In the genomic region with DNA sequence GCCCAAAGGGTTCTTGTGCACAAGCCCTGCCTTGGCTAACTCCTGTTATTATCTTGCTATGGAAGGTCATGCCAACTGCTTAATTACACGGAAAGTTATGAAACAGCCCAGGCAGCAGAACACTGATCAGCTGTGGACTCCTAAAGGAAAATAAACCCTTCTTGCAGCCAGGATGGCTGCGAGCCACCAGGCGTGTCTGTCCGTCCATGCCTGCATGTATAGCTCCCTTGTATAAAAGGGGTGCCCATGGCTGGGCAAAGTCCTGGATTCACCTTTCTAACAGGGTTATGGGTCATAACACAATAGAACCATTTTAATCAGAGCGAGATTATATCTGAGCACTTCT, we compare ENCODE assay signal across 10 mouse cellular contexts.
DNase-seq lines count a peak whose midpoint lies in the region; ATAC-seq and TF ChIP-seq lines count a peak whose summit lies in the region.
"Had no signal": no experiment of that assay in that cellular context is flagged by ENCODE, and none has a peak within 500 bp of the region (broad histone marks: within the 10 kb centered on the region; RNA-seq: fewer than 3 reads in every experiment).

No protein-coding gene starts in this region.

- no peaks in the 10 kb centered on the region for H3K9me3 ChIP-seq in hindbrain, embryonic 15.5 days
- H3K9me3 ChIP-seq in hindbrain, embryonic 10.5 days, result no peaks in the 10 kb centered on the region

- DNase-seq in hindbrain, embryonic 10.5 days (ENCODE audit: low spot score), result no peak
- DNase-seq in thymus, adult 2 months, result no peak
- DNase-seq in thymus, postnatal 0 days (ENCODE audit: low spot score), result no peak
- peak; percentile 72 for DNase-seq in kidney, adult 2 months
- DNase-seq in layer of hippocampus, postnatal 25 days (ENCODE audit: extremely low spot score in 1 of 2, low spot score in 1 of 2), result no peak
- no peak for DNase-seq in left cerebral cortex, adult 11 months (ENCODE audit: low spot score)
- no peak for DNase-seq in thymus, postnatal 36 days
- DNase-seq: right cerebral cortex, postnatal 14 days had no signal

- H3K36me3 ChIP-seq in hindbrain, embryonic 15.5 days, result no peaks in the 10 kb centered on the region
- H3K36me3 ChIP-seq in hindbrain, embryonic 10.5 days, result no peaks in the 10 kb centered on the region
- no peaks in the 10 kb centered on the region for H3K36me3 ChIP-seq in thymus, adult 2 months (ENCODE audit: control insufficient read depth, insufficient read depth, low read length)
- no peaks in the 10 kb centered on the region for H3K36me3 ChIP-seq in kidney, adult 2 months (ENCODE audit: control insufficient read depth, insufficient read depth, low read length)

- H3K27ac ChIP-seq in hindbrain, embryonic 15.5 days (replicated peaks), result peak overlapping the region; percentile 52
- H3K27ac ChIP-seq in hindbrain, embryonic 10.5 days, result no peak overlapping the region
- peak overlapping the region; percentile 95 for H3K27ac ChIP-seq in thymus, adult 2 months (ENCODE audit: control insufficient read depth, insufficient read depth, low read length)
- H3K27ac ChIP-seq in kidney, adult 2 months (ENCODE audit: insufficient read depth, low read depth, low read length), result peak overlapping the region; percentile 92

- WGBS in hindbrain, embryonic 15.5 days, result 67% methylated on average over 5 of the region's 5 CpGs
- 87% methylated on average over 5 of the region's 5 CpGs for WGBS in hindbrain, embryonic 10.5 days
- 92% methylated on average over 5 of the region's 5 CpGs for WGBS in thymus, adult 2 months
- 42% methylated on average over 5 of the region's 5 CpGs for WGBS in kidney, adult 2 months

- H3K9ac ChIP-seq in hindbrain, embryonic 15.5 days, result no peak overlapping the region

- no peak for TF ChIP-seq POLR2A in thymus, adult 2 months (IDR thresholded peaks at IDR 0.05; ENCODE audit: control insufficient read depth, extremely low read depth, insufficient read depth, low read length, poor library complexity)
- no peak for TF ChIP-seq POLR2A in kidney, adult 2 months (IDR thresholded peaks at IDR 0.05; ENCODE audit: low read depth, low read length)

- peaks cover 33% of the 10 kb centered on the region for H3K4me1 ChIP-seq in hindbrain, embryonic 15.5 days (replicated peaks)
- peaks cover 22% of the 10 kb centered on the region for H3K4me1 ChIP-seq in hindbrain, embryonic 10.5 days (replicated peaks)
- H3K4me1 ChIP-seq in thymus, adult 2 months (replicated peaks; ENCODE audit: control insufficient read depth, insufficient read depth, low read length), result peaks cover 42% of the 10 kb centered on the region
- peaks cover 13% of the 10 kb centered on the region; the same call in 1 of the 2 replicates for H3K4me1 ChIP-seq in kidney, adult 2 months (ENCODE audit: control insufficient read depth, insufficient read depth, low read length)

- no peak overlapping the region for H3K4me3 ChIP-seq in hindbrain, embryonic 15.5 days
- no peak overlapping the region for H3K4me3 ChIP-seq in hindbrain, embryonic 10.5 days
- H3K4me3 ChIP-seq in thymus, adult 2 months (ENCODE audit: control insufficient read depth, insufficient read depth, low read length), result no peak overlapping the region
- H3K4me3 ChIP-seq in kidney, adult 2 months (ENCODE audit: insufficient read depth, low read depth, low read length), result no peak overlapping the region

- ATAC-seq in hindbrain, embryonic 15.5 days (ENCODE audit: low FRiP score, low read depth), result peak; percentile 52
- ATAC-seq: midbrain, embryonic 16.5 days had no signal

- no peak overlapping the region for H3K4me2 ChIP-seq in hindbrain, embryonic 15.5 days

- H3K27me3 ChIP-seq in hindbrain, embryonic 15.5 days, result no peaks in the 10 kb centered on the region
- no peaks in the 10 kb centered on the region for H3K27me3 ChIP-seq in hindbrain, embryonic 10.5 days (ENCODE audit: insufficient read depth, poor library complexity, severe bottlenecking)
- no peaks in the 10 kb centered on the region for H3K27me3 ChIP-seq in thymus, adult 2 months (ENCODE audit: control insufficient read depth, insufficient read depth, low read length)
- no peaks in the 10 kb centered on the region for H3K27me3 ChIP-seq in kidney, adult 2 months (replicated peaks; ENCODE audit: control insufficient read depth, insufficient read depth, low read length)

- TF ChIP-seq CTCF in thymus, adult 2 months (IDR thresholded peaks at IDR 0.05; ENCODE audit: borderline replicate concordance, control insufficient read depth, extremely low read depth, insufficient read depth, low read length, poor library complexity), result no peak
- TF ChIP-seq CTCF in kidney, adult 2 months (conservative IDR thresholded peaks at IDR 0.05; ENCODE audit: insufficient read depth, insufficient read length, low read depth, low read length), result no peak
